Mouse (Mus musculus) heart, embryonic 15.5 days (tissue): Measurements from ENCODE around the gene Hmga1. TPM values are rescaled to one million over a fixed set of nuclear protein-coding genes. Genes with fewer than 3 reads are reported as not detected.

ENCODE experiments used
- ATAC-seq: fragments of 200-750 bp; cut with Nextera tagmentation; replicated peaks from 2 replicates; pipeline ENCODE4 v1.8.0; 2017; ENCODE audit warnings: low read depth, moderate TSS enrichment; ENCODE audit not compliant: insufficient number of reproducible peaks, insufficient read depth, low FRiP score
- H3K27ac ChIP-seq: fragments of 300-500 bp; sonication (generic); 2 replicates; pipeline ENCODE4 v1.5.1; 2015; ENCODE audit warnings: mild to moderate bottlenecking, inconsistent platforms
- H3K27me3 ChIP-seq: fragments of 300-500 bp; sonication (generic); 2 replicates; pipeline ENCODE4 v1.6.1; 2015; ENCODE audit warnings: inconsistent platforms
- H3K36me3 ChIP-seq: fragments of 300-500 bp; sonication (generic); 2 replicates; pipeline ENCODE4 v1.6.1; 2015; ENCODE audit warnings: mild to moderate bottlenecking, inconsistent platforms
- H3K4me1 ChIP-seq: fragments of 300-500 bp; sonication (generic); replicated peaks from 2 replicates; pipeline ENCODE4 v1.6.1; 2015; ENCODE audit warnings: inconsistent platforms
- H3K4me2 ChIP-seq: fragments of 300-500 bp; sonication (generic); 2 replicates; pipeline ENCODE4 v1.6.1; 2015; ENCODE audit warnings: inconsistent platforms, mild to moderate bottlenecking, moderate library complexity
- H3K4me3 ChIP-seq: fragments of 300-500 bp; sonication (generic); 2 replicates; pipeline ENCODE4 v1.5.1; 2015; ENCODE audit warnings: mild to moderate bottlenecking, inconsistent platforms
- H3K9ac ChIP-seq: fragments of 300-500 bp; sonication (generic); 2 replicates; pipeline ENCODE4 v1.6.1; 2015; ENCODE audit warnings: mild to moderate bottlenecking, inconsistent platforms
- H3K9me3 ChIP-seq: fragments of 300-500 bp; sonication (generic); replicated peaks from 2 replicates; pipeline ENCODE4 v1.6.1; 2016; ENCODE audit warnings: inconsistent platforms
- WGBS: fragments of 180-500 bp; shearing (Covaris S2); methylation state at CpG from one replicate; pipeline ENCODE4 v1.1.7; 2015; ENCODE audit warnings: mixed read lengths; 5-methylcytosine and 5-hydroxymethylcytosine counted together
- polyA plus RNA-seq: library from polyadenylated mRNA; unstranded; fragments of >200 nt; fragmentation: Nextera tagmentation; extraction: Ambion mirVana; gene quantifications from 2 replicates; pipeline ENCODE4 v1.2.1, GENCODE M21; 2015

Hmga1 gene
- polyA plus RNA-seq, 1 experiment from 2014 or later, result 95.0 TPM

GRCm38 (mm10) chr17:27554062-27554960 is 2.0 kb upstream of the Hmga1 start:
- Histone ChIP-seq H3K9me3 (no peaks in the 10 kb centered on the region), H3K36me3 (no peaks in the 10 kb centered on the region), H3K4me3 (peak overlapping the region; percentile 83), H3K9ac (peak overlapping the region; percentile 92), H3K27ac (peak overlapping the region; percentile 96), H3K27me3 (peaks cover 4% of the 10 kb centered on the region; the same call in 1 of the 2 replicates), H3K4me1 (peaks cover 44% of the 10 kb centered on the region), H3K4me2 (peak overlapping the region; percentile 90)
- 52% methylated on average over 20 of the region's 20 CpGs for WGBS
- no peak for ATAC-seq

- H3K27me3 ChIP-seq, result peaks cover 4% of the 10 kb centered on the region; the same call in 1 of the 2 replicates
- H3K9ac ChIP-seq, result peak overlapping the region; percentile 92
- ATAC-seq, result peak; percentile 14; the same call in 1 of the 2 replicates
- peak overlapping the region; percentile 90 for H3K4me2 ChIP-seq
- H3K27ac ChIP-seq, result peak overlapping the region; percentile 96
- H3K4me1 ChIP-seq, result peaks cover 41% of the 10 kb centered on the region
- H3K9me3 ChIP-seq, result no peaks in the 10 kb centered on the region
- H3K36me3 ChIP-seq, result no peaks in the 10 kb centered on the region
- WGBS, result 3% methylated on average over 37 of the region's 39 CpGs
- peak overlapping the region; percentile 83 for H3K4me3 ChIP-seq
Observed at GRCm38 (mm10) chr17:27555075-27555511, 1.2 kb upstream of the Hmga1 start.

DNA sequence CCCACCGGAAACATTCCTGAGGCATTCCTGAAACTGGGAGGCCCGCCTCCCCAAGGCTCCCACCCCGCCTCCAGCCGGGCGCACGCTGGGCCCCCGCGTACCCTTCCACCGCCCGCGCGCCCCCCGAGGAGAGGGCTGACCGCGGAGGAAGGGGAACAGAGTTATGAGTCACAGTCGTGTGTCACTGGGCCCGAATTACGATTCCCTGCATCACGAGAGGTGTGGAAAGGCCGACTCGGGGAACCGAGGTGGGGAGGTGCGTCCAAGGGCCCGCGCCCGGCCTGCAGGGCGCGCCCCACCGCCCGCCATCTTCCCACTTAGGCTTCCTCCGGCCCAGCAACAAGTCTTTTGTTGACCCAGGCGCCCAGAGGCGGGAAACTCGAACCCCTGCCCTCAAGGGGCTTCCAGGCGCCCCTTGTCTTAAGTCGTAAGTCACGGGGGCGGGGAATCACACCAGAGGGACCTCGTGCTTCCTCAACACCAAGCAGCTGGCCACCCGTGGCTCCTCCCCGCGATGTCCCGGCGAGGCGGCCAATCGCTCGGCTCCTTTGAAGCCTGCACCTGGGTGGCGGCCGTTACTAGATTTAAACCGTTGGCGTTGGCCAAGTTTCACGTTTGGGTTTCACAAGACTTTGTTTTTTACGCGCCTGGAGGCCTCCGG is 655 bp upstream of the Hmga1 start:
- Histone ChIP-seq H3K27me3 (peaks cover 3% of the 10 kb centered on the region; the same call in 1 of the 2 replicates), H3K27ac (peak overlapping the region; percentile 96), H3K4me1 (peaks cover 41% of the 10 kb centered on the region), H3K9ac (peak overlapping the region; percentile 92), H3K9me3 (no peaks in the 10 kb centered on the region), H3K36me3 (no peaks in the 10 kb centered on the region), H3K4me2 (peak overlapping the region; percentile 90), H3K4me3 (peak overlapping the region; percentile 83)
- under 1% methylated on average over 55 of the region's 55 CpGs for WGBS
- ATAC-seq, result peak; percentile 27; the same call in 1 of the 2 replicates

DNA sequence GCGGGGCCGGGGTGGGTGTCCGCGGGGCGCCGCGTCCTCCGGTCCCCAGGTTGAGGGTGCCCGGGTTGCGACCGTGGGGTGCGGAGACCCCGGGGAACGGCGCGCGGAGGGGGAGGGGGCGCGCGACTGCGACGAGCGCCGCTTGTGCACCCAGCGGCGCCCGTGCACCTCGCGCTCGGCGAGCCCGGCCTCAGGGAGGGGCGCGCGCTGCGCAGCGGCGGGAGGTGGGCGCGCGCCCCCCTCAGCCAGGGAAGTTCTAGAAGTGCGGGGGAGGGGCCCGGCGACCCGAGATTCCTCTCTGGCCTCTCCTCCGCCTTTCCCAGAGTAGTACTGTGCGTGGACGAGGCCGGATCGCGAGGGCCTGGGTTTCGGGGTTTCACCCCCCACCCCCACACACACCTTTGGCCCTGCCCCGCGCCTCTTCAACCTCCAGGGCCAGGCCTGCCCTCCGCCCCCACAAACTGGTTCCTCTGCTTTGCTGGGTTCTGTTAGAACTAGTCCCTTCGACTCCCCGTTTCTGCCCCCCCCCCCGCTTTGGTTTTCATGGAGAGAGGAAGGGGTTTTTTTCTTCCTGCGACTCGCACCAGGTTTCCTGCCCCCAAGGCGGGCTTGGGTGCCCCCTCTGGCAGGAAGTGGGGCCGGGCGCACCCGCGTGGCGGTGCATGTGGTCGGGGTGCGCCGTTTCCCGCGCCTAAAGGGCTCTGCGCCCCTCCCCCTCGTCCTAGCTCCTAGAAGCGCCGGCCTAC is 1.1 kb downstream of the Hmga1 start:
- peak overlapping the region; percentile 83 for H3K4me3 ChIP-seq
- no peaks in the 10 kb centered on the region for H3K36me3 ChIP-seq
- ATAC-seq, result peak; percentile 33
- H3K4me2 ChIP-seq, result peak overlapping the region; percentile 90
- peak overlapping the region; percentile 92 for H3K9ac ChIP-seq
- H3K4me1 ChIP-seq, result peaks cover 49% of the 10 kb centered on the region
- no peaks in the 10 kb centered on the region for H3K27me3 ChIP-seq
- under 1% methylated on average over 66 of the region's 75 CpGs for WGBS
- peak overlapping the region; percentile 96 for H3K27ac ChIP-seq
- H3K9me3 ChIP-seq, result no peaks in the 10 kb centered on the region

DNA sequence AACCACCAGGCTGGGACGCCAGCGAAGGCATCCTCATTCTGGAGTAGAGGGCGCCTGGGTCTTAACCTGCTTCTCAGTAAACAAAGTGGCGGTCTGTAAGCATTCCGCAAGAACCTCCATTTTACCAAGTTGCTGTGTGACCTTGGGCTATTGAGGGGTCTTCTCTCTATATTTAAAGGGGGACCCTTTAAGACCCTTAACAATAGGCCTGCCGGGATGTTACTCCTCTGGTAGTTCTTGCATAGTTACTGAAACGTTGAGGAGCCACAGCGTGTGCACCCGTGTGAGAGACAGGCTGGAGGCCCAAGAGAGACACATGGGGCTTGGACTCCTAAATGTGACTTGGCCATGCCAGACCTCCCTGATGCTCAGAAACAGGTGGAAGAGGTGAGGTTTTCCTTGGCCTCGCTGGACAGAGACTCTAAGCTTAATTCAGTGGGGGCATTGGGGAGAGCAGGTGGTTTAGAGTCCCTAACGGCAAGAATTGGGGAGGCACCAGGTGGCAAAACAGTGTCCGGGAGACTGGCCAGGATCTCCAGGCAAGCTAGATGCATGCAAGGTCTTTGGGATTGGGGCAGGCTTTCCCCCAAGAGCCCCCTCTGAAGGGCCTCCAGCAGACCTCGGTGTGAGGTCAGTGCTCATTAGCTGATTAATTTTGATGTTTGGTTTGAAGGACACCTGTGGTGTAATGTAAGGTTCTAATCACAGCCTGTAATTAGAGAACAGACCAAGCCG is 1.8 kb downstream of the Hmga1 start:
- Histone ChIP-seq H3K9me3 (no peaks in the 10 kb centered on the region), H3K36me3 (no peaks in the 10 kb centered on the region), H3K4me3 (peak overlapping the region; percentile 83), H3K4me2 (peak overlapping the region; percentile 90), H3K4me1 (peaks cover 49% of the 10 kb centered on the region), H3K27me3 (no peaks in the 10 kb centered on the region), H3K9ac (peak overlapping the region; percentile 92), H3K27ac (peak overlapping the region; percentile 96)
- ATAC-seq, result no peak
- 16% methylated on average over 14 of the region's 14 CpGs for WGBS

GRCm38 (mm10) chr17:27558845-27559244 is 2.5 kb downstream of the Hmga1 start:
- no peaks in the 10 kb centered on the region for H3K9me3 ChIP-seq
- peak overlapping the region; percentile 83; the same call in 1 of the 2 replicates for H3K4me3 ChIP-seq
- 0 out of 2 replicates have a peak overlapping the region, but pooled peaks have one; percentile 6 for H3K9ac ChIP-seq
- 21% methylated on average over 5 of the region's 5 CpGs for WGBS
- peak overlapping the region; percentile 90 for H3K4me2 ChIP-seq
- no peaks in the 10 kb centered on the region for H3K27me3 ChIP-seq
- no peak overlapping the region for H3K27ac ChIP-seq
- peaks cover 50% of the 10 kb centered on the region for H3K4me1 ChIP-seq
- H3K36me3 ChIP-seq, result no peaks in the 10 kb centered on the region
- ATAC-seq, result no peak

DNA sequence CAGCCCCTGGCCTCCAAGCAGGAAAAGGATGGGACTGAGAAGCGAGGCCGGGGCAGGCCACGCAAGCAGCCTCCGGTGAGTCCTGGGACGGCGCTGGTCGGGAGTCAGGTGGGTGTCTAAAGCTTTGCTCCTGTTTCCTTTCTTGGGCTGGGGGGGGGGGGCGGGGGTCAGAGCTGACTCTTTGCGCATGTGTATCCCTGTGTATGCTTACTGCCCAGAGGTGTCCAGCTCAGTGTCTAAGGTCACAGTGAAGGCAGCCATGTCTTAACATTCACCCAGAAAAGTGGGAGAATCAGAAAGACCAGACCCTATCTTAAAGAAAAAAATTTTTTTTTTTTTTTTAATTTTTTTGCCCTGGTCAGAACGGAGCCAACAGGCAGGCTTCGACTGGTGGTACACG is 3.3 kb downstream of the Hmga1 start:
- Histone ChIP-seq H3K4me2 (peak overlapping the region; percentile 90; the same call in 1 of the 2 replicates), H3K36me3 (no peaks in the 10 kb centered on the region), H3K27ac (no peak overlapping the region), H3K27me3 (no peaks in the 10 kb centered on the region), H3K4me3 (no peak overlapping the region), H3K9me3 (no peaks in the 10 kb centered on the region), H3K9ac (no peak overlapping the region), H3K4me1 (peaks cover 52% of the 10 kb centered on the region)
- 81% methylated on average over 12 of the region's 12 CpGs for WGBS
- ATAC-seq, result no peak

DNA sequence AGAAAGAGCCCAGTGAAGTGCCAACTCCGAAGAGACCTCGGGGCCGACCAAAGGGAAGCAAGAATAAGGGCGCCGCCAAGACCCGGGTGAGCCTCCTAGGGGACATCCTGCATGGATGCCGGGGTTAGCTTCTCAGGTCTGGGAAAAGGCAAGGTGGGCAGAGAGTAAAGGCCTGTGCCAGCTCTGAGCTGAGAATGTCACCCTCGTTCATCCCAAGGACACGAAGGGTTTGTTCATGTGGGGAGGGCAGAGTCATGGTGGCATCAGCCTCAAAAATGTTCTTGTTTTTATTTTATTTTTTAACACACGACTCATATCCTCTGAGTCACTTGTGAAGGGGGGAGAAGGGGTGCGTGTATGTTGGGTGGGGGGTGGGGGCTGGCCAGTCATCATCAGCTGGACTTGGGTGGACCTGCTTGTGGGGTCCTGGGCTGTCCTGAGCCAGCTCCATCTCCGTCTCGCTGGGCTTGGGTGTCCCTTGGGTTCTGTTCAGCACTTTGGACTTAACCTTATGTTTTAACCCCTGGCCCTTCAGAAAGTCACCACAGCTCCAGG is 4.7 kb downstream of the Hmga1 start:
- H3K36me3 ChIP-seq, result no peaks in the 10 kb centered on the region
- H3K4me3 ChIP-seq, result no peak overlapping the region
- no peaks in the 10 kb centered on the region for H3K9me3 ChIP-seq
- H3K27me3 ChIP-seq, result no peaks in the 10 kb centered on the region
- ATAC-seq, result no peak
- H3K4me2 ChIP-seq, result no peak overlapping the region
- H3K4me1 ChIP-seq, result peaks cover 48% of the 10 kb centered on the region
- no peak overlapping the region for H3K9ac ChIP-seq
- WGBS, result 83% methylated on average over 13 of the region's 13 CpGs
- H3K27ac ChIP-seq, result no peak overlapping the region

- Histone ChIP-seq H3K27ac (no peak overlapping the region), H3K4me3 (no peak overlapping the region), H3K36me3 (no peaks in the 10 kb centered on the region), H3K4me2 (no peak overlapping the region), H3K27me3 (no peaks in the 10 kb centered on the region), H3K9me3 (no peaks in the 10 kb centered on the region), H3K9ac (no peak overlapping the region), H3K4me1 (peaks cover 53% of the 10 kb centered on the region)
- ATAC-seq, result no peak
- WGBS, result 50% methylated on average over 10 of the region's 11 CpGs
Observed at GRCm38 (mm10) chr17:27561809-27562526, 5.7 kb downstream of the Hmga1 start.

DNA sequence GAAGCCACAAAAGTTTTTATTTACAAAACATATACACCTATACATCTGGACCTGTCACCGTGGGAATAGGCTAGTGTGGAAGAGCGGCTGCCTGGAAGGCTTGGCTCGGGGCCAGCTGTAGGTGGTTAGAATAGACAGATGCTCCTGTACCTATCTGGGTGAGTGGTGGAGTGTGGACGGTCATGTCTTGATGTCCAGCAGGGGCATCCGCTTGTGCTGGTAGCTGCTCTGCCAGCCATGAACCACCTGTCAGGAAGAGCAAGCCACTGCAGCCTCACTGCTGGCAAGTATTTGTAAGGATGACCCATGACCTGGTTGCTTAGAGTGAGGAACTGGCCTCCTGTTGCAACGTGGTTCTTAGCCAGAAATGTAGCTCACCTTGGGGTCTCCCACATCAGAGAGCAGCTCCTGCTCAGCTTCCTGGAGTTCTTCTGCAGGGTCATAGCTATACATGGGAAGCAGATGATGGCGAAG is 7.5 kb downstream of the Hmga1 start:
- Histone ChIP-seq H3K4me1 (peaks cover 39% of the 10 kb centered on the region), H3K27ac (no peak overlapping the region), H3K4me2 (no peak overlapping the region; the same call in 1 of the 2 replicates), H3K9ac (no peak overlapping the region), H3K27me3 (no peaks in the 10 kb centered on the region), H3K36me3 (no peaks in the 10 kb centered on the region), H3K4me3 (no peak overlapping the region), H3K9me3 (no peaks in the 10 kb centered on the region)
- ATAC-seq, result no peak
- 61% methylated on average over 7 of the region's 7 CpGs for WGBS
